Mouse (Mus musculus) naive thymus-derived CD4-positive, alpha-beta T cell, adult 5 months (primary cell): ENCODE data around the gene Rdh11. TPM values are rescaled to one million over a fixed set of nuclear protein-coding genes. Genes with fewer than 3 reads are reported as not detected.

Source experiments
- polyA plus RNA-seq: library from polyadenylated mRNA; unstranded; fragments of 100-300 nt; shearing (Covaris generic); gene quantifications from one replicate; pipeline ENCODE4 v1.2.1, GENCODE M21; 2017

Rdh11 gene
- polyA plus RNA-seq = 25.6 TPM

GRCm38 (mm10) chr12:79192193-79192592 lies at the start of gene Rdh11:
Gene Rdh11 (minus strand): TSS chr12:79192293.

GRCm38 (mm10) chr12:79208703-79209464 lies 16.8 kb upstream of the Rdh11 start, which contains the start of gene Rdh12:
Gene Rdh12 (plus strand): TSS chr12:79208914.

GRCm38 (mm10) chr12:79172019-79172941 lies 19.8 kb downstream of the Rdh11 start, which contains the start of gene Vti1b:
Gene Vti1b (minus strand): TSS chr12:79172667.

GRCm38 (mm10) chr12:79130299-79131177 lies 61.6 kb downstream of the Rdh11 start, which contains the start of gene Arg2:
Gene Arg2 (plus strand): TSS chr12:79130777.

Other genes with a start within 250 kb of the Rdh11 start
- 21.2 TPM for gene Tmem229b, start 184.7 kb downstream of the Rdh11 start, polyA plus RNA-seq
- gene Plekhh1, start 163.1 kb downstream of the Rdh11 start, polyA plus RNA-seq = not detected
- 5.6 TPM for gene Pigh, start 102.6 kb downstream of the Rdh11 start, polyA plus RNA-seq
- 0.50 TPM for gene Arg2, start 61.5 kb downstream of the Rdh11 start, polyA plus RNA-seq
- 110 TPM for gene Vti1b, start 19.6 kb downstream of the Rdh11 start, polyA plus RNA-seq
- gene Rdh12, start 16.6 kb upstream of the Rdh11 start, polyA plus RNA-seq = 8.4 TPM
- gene Zfyve26, start 104.0 kb upstream of the Rdh11 start, polyA plus RNA-seq = 26.0 TPM
- 0.39 TPM for gene Rad51b, start 105.0 kb upstream of the Rdh11 start, polyA plus RNA-seq